Mouse (Mus musculus): Measurements from ENCODE around the gene Ube2i. TPM values are rescaled to one million over a fixed set of nuclear protein-coding genes. Genes with fewer than 3 reads are reported as not detected.
"Not testable (repeated sequence)": the region's sequence is repeated elsewhere in the genome, so short reads cannot be mapped to it uniquely, and the experiment has no call there.

Ube2i gene
- polyA plus RNA-seq, 1 experiment from 2014 or later, result 501 TPM

DNA sequence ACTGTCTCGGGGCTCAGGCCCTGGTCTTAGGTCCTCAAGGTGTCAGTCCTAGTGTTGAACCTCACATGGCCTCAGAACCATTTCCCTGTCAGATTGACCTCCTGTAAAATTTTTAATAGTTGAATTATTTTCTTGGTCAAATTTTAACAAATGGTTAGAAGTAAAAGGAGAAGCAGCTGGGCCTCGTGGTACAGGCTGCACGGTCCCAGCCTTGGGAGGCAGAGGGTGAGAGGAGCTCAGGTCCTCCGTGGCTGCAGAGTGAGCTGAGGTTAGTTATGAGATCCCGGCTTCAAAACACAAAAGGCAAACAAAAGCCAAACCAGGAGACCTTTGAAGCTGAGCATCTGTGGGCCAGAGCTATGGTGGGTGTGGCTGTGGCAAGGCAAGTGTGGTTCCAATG lies 46.4 kb downstream of the Ube2i start:
- Histone ChIP-seq H3K27me3 (ENCODE audit: insufficient read depth, low read length) (no peaks in the 10 kb centered on the region), H3K9ac (ENCODE audit: low read depth, low read length) (no peak overlapping the region), H3K4me2 (ENCODE audit: low read length) (no peak overlapping the region), H3K27ac (no peak overlapping the region), H3K4me1 (replicated peaks; ENCODE audit: insufficient read depth, low read length) (no peaks in the 10 kb centered on the region), H3K36me3 (ENCODE audit: insufficient read depth, low read length) (0 out of 2 replicates have a peak, but pooled peaks cover 16% of the 10 kb centered on the region), H3K4me3 (replicated peaks; ENCODE audit: low read depth, low read length) (no peak overlapping the region), H3K9me3 (replicated peaks; ENCODE audit: low read length) (no peaks in the 10 kb centered on the region)
- DNase-seq (ENCODE audit: low spot score), result no peak
- no peak for TF ChIP-seq CTCF (IDR thresholded peaks at IDR 0.05; ENCODE audit: low read depth)
- whole genome bisulfite sequencing, result 87% methylated on average over 5 of the region's 5 CpGs
- no peak for ATAC-seq (replicated peaks; ENCODE audit: low FRiP score, low read depth)

DNA sequence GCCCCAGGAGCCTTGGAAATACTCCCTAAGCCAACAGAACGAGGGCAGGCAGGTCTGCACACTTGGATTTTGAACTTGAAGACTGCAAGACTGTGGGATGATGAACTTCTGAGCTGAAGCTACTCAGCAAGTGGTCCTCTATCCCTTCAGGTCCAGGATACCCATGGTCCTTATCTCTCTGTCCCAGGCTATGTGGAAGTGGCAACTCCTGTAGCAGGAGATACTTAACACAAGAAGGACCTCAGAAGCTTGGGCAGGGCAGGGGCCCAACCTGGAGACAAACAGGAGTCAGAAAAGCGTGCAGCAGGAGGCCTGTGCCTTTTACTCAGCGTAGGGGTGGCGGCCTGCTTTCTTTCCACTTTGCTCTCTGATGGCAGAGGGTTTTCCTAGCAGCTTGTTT lies 48.8 kb downstream of the Ube2i start:
- Histone ChIP-seq H3K27me3 (ENCODE audit: insufficient read depth, low read length) (no peaks in the 10 kb centered on the region), H3K4me2 (ENCODE audit: low read length) (no peak overlapping the region), H3K27ac (no peak overlapping the region), H3K36me3 (ENCODE audit: insufficient read depth, low read length) (0 out of 2 replicates have a peak, but pooled peaks cover 16% of the 10 kb centered on the region), H3K9me3 (replicated peaks; ENCODE audit: low read length) (no peaks in the 10 kb centered on the region), H3K4me3 (replicated peaks; ENCODE audit: low read depth, low read length) (no peak overlapping the region), H3K4me1 (replicated peaks; ENCODE audit: insufficient read depth, low read length) (peaks cover 8% of the 10 kb centered on the region; the same call in 1 of the 2 replicates), H3K9ac (ENCODE audit: low read depth, low read length) (no peak overlapping the region)
- DNase-seq (ENCODE audit: low spot score) (no peak), ATAC-seq (replicated peaks; ENCODE audit: low FRiP score, low read depth) (no peak)
- 84% methylated on average over 4 of the region's 4 CpGs for WGBS
- TF ChIP-seq CTCF (IDR thresholded peaks at IDR 0.05; ENCODE audit: low read depth), result no peak

- WGBS, result 87% methylated on average over 7 of the region's 7 CpGs
- Histone ChIP-seq H3K36me3 (ENCODE audit: insufficient read depth, low read length) (0 out of 2 replicates have a peak, but pooled peaks cover 16% of the 10 kb centered on the region), H3K9ac (ENCODE audit: low read depth, low read length) (no peak overlapping the region), H3K4me3 (replicated peaks; ENCODE audit: low read depth, low read length) (no peak overlapping the region), H3K4me2 (ENCODE audit: low read length) (no peak overlapping the region), H3K4me1 (replicated peaks; ENCODE audit: insufficient read depth, low read length) (peaks cover 8% of the 10 kb centered on the region; the same call in 1 of the 2 replicates), H3K9me3 (replicated peaks; ENCODE audit: low read length) (no peaks in the 10 kb centered on the region), H3K27me3 (ENCODE audit: insufficient read depth, low read length) (no peaks in the 10 kb centered on the region), H3K27ac (no peak overlapping the region)
- DNase-seq (ENCODE audit: low spot score) (no peak), ATAC-seq (replicated peaks; ENCODE audit: low FRiP score, low read depth) (no peak)
- TF ChIP-seq CTCF (IDR thresholded peaks at IDR 0.05; ENCODE audit: low read depth), result no peak
These were observed 49.7 kb downstream of the Ube2i start for GRCm38 (mm10) chr17:25224586-25225222.

DNA sequence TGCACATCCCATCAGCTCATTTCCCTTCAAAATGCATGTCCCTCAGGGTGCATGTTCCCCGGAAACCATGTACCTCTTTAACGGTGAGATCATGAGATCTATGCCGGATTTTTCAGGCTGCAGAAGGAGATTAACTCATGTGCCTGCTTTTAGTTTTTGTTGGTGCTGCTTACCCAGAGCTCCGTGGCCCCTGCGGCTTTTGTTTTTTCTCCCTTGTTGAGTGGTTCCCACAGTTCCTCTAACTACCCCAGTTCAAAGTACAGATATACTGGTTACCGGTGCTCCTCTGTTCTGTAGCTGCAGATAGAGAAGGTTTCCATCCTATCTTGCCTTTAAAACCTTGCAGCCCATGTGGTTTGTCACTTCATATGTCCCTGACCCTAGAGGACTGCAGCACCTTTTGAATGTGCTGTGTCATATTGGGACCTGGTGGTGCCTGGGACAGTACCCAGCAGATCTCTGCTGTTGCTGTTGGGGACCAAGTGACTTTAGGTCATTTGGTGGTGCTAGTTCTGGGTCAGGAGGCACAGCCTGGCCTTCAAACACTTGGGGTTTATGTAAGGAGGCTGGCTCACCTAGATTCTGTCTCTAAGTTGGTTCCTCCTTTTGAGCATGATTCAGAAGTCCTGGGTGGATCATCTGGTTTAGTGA lies 51.3 kb downstream of the Ube2i start:
- ATAC-seq (replicated peaks; ENCODE audit: low FRiP score, low read depth), result no peak
- peaks cover 8% of the 10 kb centered on the region; the same call in 1 of the 2 replicates for H3K4me1 ChIP-seq (replicated peaks; ENCODE audit: insufficient read depth, low read length)
- H3K9ac ChIP-seq (ENCODE audit: low read depth, low read length), result no peak overlapping the region
- H3K27me3 ChIP-seq (ENCODE audit: insufficient read depth, low read length), result no peaks in the 10 kb centered on the region
- peak overlapping the region; percentile 37 for H3K4me2 ChIP-seq (ENCODE audit: low read length)
- DNase-seq (ENCODE audit: low spot score), result no peak
- H3K9me3 ChIP-seq (replicated peaks; ENCODE audit: low read length), result no peaks in the 10 kb centered on the region
- H3K27ac ChIP-seq, result no peak overlapping the region
- H3K36me3 ChIP-seq (ENCODE audit: insufficient read depth, low read length), result peaks cover 14% of the 10 kb centered on the region; the same call in 1 of the 2 replicates
- H3K4me3 ChIP-seq (replicated peaks; ENCODE audit: low read depth, low read length), result no peak overlapping the region
- no peak for TF ChIP-seq CTCF (IDR thresholded peaks at IDR 0.05; ENCODE audit: low read depth)
- 51% methylated on average over 6 of the region's 6 CpGs for WGBS

DNA sequence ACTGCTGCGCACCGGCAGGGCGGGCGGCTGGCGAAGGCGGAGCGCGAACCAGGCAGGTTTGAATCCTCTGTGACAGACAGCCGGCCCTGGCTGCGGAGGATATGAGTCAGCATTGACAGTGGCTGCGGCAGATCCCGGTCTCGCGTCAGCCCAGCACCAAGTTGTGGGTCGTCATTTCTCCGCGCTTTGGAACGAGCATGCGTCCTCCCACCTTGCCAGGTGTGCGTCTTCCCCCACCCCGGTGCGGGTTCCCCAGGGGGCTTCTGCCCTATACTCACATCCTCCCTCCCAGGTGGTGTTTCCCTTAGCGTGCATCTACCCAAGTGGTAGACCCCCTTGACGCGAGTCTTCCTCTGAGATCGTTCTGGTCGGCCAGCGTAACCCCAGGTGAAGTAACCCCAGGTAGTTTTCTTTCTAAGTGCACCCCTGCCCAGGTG lies 51.9 kb downstream of the Ube2i start:
- H3K4me2 ChIP-seq (ENCODE audit: low read length), result peak overlapping the region; percentile 72
- H3K4me3 ChIP-seq (replicated peaks; ENCODE audit: low read depth, low read length); H3K27me3 ChIP-seq (ENCODE audit: insufficient read depth, low read length); H3K27ac ChIP-seq; H3K9ac ChIP-seq (ENCODE audit: low read depth, low read length); H3K4me1 ChIP-seq (replicated peaks; ENCODE audit: insufficient read depth, low read length); DNase-seq (ENCODE audit: low spot score); H3K9me3 ChIP-seq (replicated peaks; ENCODE audit: low read length): not testable (repeated sequence)
- ATAC-seq (replicated peaks; ENCODE audit: low FRiP score, low read depth), result peak; percentile 80
- WGBS, result 23% methylated on average over 11 of the region's 28 CpGs
- peaks cover 14% of the 10 kb centered on the region; the same call in 1 of the 2 replicates for H3K36me3 ChIP-seq (ENCODE audit: insufficient read depth, low read length)

- H3K4me1 ChIP-seq (replicated peaks; ENCODE audit: insufficient read depth, low read length), result peaks cover 8% of the 10 kb centered on the region; the same call in 1 of the 2 replicates
- peak; percentile 44 for DNase-seq (ENCODE audit: low spot score)
- WGBS, result 2% methylated on average over 14 of the region's 30 CpGs
- peaks cover 10% of the 10 kb centered on the region; the same call in 1 of the 2 replicates for H3K36me3 ChIP-seq (ENCODE audit: insufficient read depth, low read length)
- H3K9me3 ChIP-seq (replicated peaks; ENCODE audit: low read length), result no peaks in the 10 kb centered on the region
- 0 out of 2 replicates have a peak overlapping the region, but pooled peaks have one; percentile 25 for H3K27ac ChIP-seq
- peak; percentile 84 for ATAC-seq (replicated peaks; ENCODE audit: low FRiP score, low read depth)
- H3K4me3 ChIP-seq (replicated peaks; ENCODE audit: low read depth, low read length), result peak overlapping the region; percentile 29; the same call in 1 of the 2 replicates
- peak overlapping the region; percentile 52; the same call in 1 of the 2 replicates for H3K9ac ChIP-seq (ENCODE audit: low read depth, low read length)
- H3K27me3 ChIP-seq (ENCODE audit: insufficient read depth, low read length), result no peaks in the 10 kb centered on the region
- H3K4me2 ChIP-seq (ENCODE audit: low read length), result peak overlapping the region; percentile 72
- peak; percentile 33; the same call in 1 of the 2 replicates for TF ChIP-seq CTCF (IDR thresholded peaks at IDR 0.05; ENCODE audit: low read depth)
These were observed 52.5 kb downstream of the Ube2i start for GRCm38 (mm10) chr17:25221821-25222503.
